18 mouse cellular contexts compared by ENCODE assay signal in the genomic region with DNA sequence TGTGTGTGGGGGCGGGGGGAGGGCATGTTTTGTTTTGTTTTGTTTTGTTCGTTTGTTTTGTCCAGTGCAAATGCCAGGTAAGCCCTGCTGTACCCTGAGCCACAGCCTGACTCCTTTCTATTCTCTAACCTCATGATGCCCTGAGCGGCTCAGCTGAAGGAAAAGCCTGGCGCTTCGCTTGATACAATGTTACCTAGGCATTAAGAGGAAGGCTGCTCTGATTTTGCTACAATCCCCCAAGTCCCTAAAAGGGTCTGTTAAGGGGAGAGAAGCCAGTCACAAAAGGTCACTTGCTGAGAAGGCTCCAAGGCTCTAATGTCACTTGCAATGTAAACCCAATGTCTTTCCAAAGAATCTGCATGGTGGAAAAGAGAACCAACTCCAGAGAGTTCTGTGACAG. TPM values are rescaled to one million over a fixed set of nuclear protein-coding genes. Genes with fewer than 3 reads are reported as not detected.
DNase-seq lines count a peak whose midpoint lies in the region; ATAC-seq and TF ChIP-seq lines count a peak whose summit lies in the region.
"Had no signal": no experiment of that assay in that cellular context is flagged by ENCODE, and none has a peak within 500 bp of the region (broad histone marks: within the 10 kb centered on the region; RNA-seq: fewer than 3 reads in every experiment).

No protein-coding gene starts in this region.

- no peaks in the 10 kb centered on the region for H3K36me3 ChIP-seq in forebrain, embryonic 10.5 days (replicated peaks)
- H3K36me3 ChIP-seq in forebrain, embryonic 15.5 days: no peaks in the 10 kb centered on the region
- no peaks in the 10 kb centered on the region for H3K36me3 ChIP-seq in midbrain, embryonic 11.5 days (ENCODE audit: control insufficient read depth, insufficient read depth, low read length)
- no peaks in the 10 kb centered on the region for H3K36me3 ChIP-seq in midbrain, embryonic 14.5 days (ENCODE audit: control insufficient read depth, insufficient read depth, low read length)
- no peaks in the 10 kb centered on the region for H3K36me3 ChIP-seq in limb, embryonic 11.5 days (ENCODE audit: control insufficient read depth, insufficient read depth, low read length)
- no peaks in the 10 kb centered on the region for H3K36me3 ChIP-seq in intestine, postnatal 0 days (ENCODE audit: control insufficient read depth, insufficient read depth)
- H3K36me3 ChIP-seq: G1E; heart, embryonic 12.5 days had no signal

- H3K4me1 ChIP-seq in forebrain, embryonic 10.5 days: peaks cover 32% of the 10 kb centered on the region
- no peaks in the 10 kb centered on the region for H3K4me1 ChIP-seq in forebrain, embryonic 15.5 days
- no peaks in the 10 kb centered on the region for H3K4me1 ChIP-seq in midbrain, embryonic 11.5 days (ENCODE audit: control insufficient read depth, insufficient read depth, low read length)
- H3K4me1 ChIP-seq in midbrain, embryonic 14.5 days (ENCODE audit: control insufficient read depth, insufficient read depth, low read length): no peaks in the 10 kb centered on the region
- peaks cover 9% of the 10 kb centered on the region; the same call in 1 of the 2 replicates for H3K4me1 ChIP-seq in limb, embryonic 11.5 days (ENCODE audit: control insufficient read depth, insufficient read depth, low read length)
- peaks cover 3% of the 10 kb centered on the region; the same call in 1 of the 2 replicates for H3K4me1 ChIP-seq in intestine, postnatal 0 days (replicated peaks; ENCODE audit: control insufficient read depth, insufficient read depth, low read length)
- H3K4me1 ChIP-seq: forebrain, embryonic 13.5 days had no signal

- TF ChIP-seq CTCF in intestine, postnatal 0 days (IDR thresholded peaks at IDR 0.05; ENCODE audit: low read depth): no peak

- no peak overlapping the region for H3K4me3 ChIP-seq in forebrain, embryonic 10.5 days
- H3K4me3 ChIP-seq in forebrain, embryonic 15.5 days: no peak overlapping the region
- H3K4me3 ChIP-seq in midbrain, embryonic 11.5 days (ENCODE audit: low read depth, low read length): no peak overlapping the region
- H3K4me3 ChIP-seq in midbrain, embryonic 14.5 days (replicated peaks; ENCODE audit: low read depth, low read length): no peak overlapping the region
- H3K4me3 ChIP-seq in limb, embryonic 11.5 days (ENCODE audit: low read depth, low read length): no peak overlapping the region
- no peak overlapping the region for H3K4me3 ChIP-seq in intestine, postnatal 0 days (ENCODE audit: low read depth, low read length)
- H3K4me3 ChIP-seq: forebrain, embryonic 13.5 days; heart, embryonic 12.5 days had no signal

- H3K9me3 ChIP-seq in forebrain, embryonic 10.5 days: no peaks in the 10 kb centered on the region
- no peaks in the 10 kb centered on the region for H3K9me3 ChIP-seq in forebrain, embryonic 15.5 days
- no peaks in the 10 kb centered on the region for H3K9me3 ChIP-seq in midbrain, embryonic 11.5 days (ENCODE audit: control insufficient read depth, low read length)
- no peaks in the 10 kb centered on the region for H3K9me3 ChIP-seq in midbrain, embryonic 14.5 days (ENCODE audit: control insufficient read depth, low read length)
- no peaks in the 10 kb centered on the region for H3K9me3 ChIP-seq in limb, embryonic 11.5 days (ENCODE audit: control insufficient read depth, low read length)
- H3K9me3 ChIP-seq in intestine, postnatal 0 days (ENCODE audit: control insufficient read depth): no peaks in the 10 kb centered on the region
- H3K9me3 ChIP-seq: forebrain, embryonic 13.5 days; G1E; heart, embryonic 12.5 days had no signal

- no peak for DNase-seq in forebrain, embryonic 10.5 days (ENCODE audit: extremely low spot score, low spot score)
- DNase-seq in midbrain, embryonic 11.5 days (ENCODE audit: low spot score, missing footprints): peak; percentile 64
- DNase-seq in midbrain, embryonic 14.5 days: no peak
- DNase-seq in limb, embryonic 11.5 days (ENCODE audit: low spot score): no peak
- DNase-seq in frontal cortex, postnatal 10 days (ENCODE audit: low spot score in 2 of 2): no peak
- DNase-seq: adrenal gland, adult 8-10 months; adrenal gland, postnatal 36 days; B cell, adult 2 months; cerebellum, adult 2 months; cerebellum, postnatal 10 days; gastrocnemius, postnatal 14 days; heart, postnatal 36 days had no signal

- H3K27ac ChIP-seq in forebrain, embryonic 10.5 days: peak overlapping the region; percentile 44; the same call in 1 of the 2 replicates
- no peak overlapping the region for H3K27ac ChIP-seq in forebrain, embryonic 15.5 days (replicated peaks)
- no peak overlapping the region for H3K27ac ChIP-seq in midbrain, embryonic 11.5 days (ENCODE audit: low read depth, low read length)
- no peak overlapping the region for H3K27ac ChIP-seq in midbrain, embryonic 14.5 days (replicated peaks; ENCODE audit: low read depth, low read length)
- H3K27ac ChIP-seq in limb, embryonic 11.5 days (replicated peaks; ENCODE audit: low read depth, low read length): 0 out of 2 replicates have a peak overlapping the region, but pooled peaks have one; percentile 18
- no peak overlapping the region for H3K27ac ChIP-seq in intestine, postnatal 0 days (ENCODE audit: low read depth, low read length)
- H3K27ac ChIP-seq: forebrain, embryonic 13.5 days had no signal

- H3K4me2 ChIP-seq in forebrain, embryonic 15.5 days (replicated peaks): no peak overlapping the region
- H3K4me2 ChIP-seq in midbrain, embryonic 11.5 days: no peak overlapping the region
- no peak overlapping the region for H3K4me2 ChIP-seq in midbrain, embryonic 14.5 days (ENCODE audit: low read length)
- no peak overlapping the region for H3K4me2 ChIP-seq in limb, embryonic 11.5 days (ENCODE audit: low read depth, severe bottlenecking)
- H3K4me2 ChIP-seq in intestine, postnatal 0 days (replicated peaks; ENCODE audit: low read depth): no peak overlapping the region
- H3K4me2 ChIP-seq: forebrain, embryonic 13.5 days; heart, embryonic 12.5 days had no signal

- WGBS in forebrain, embryonic 10.5 days: 77% methylated on average over 5 of the region's 5 CpGs
- 71% methylated on average over 5 of the region's 5 CpGs for WGBS in forebrain, embryonic 15.5 days
- 76% methylated on average over 5 of the region's 5 CpGs for WGBS in midbrain, embryonic 11.5 days
- 79% methylated on average over 5 of the region's 5 CpGs for WGBS in midbrain, embryonic 14.5 days
- 85% methylated on average over 5 of the region's 5 CpGs for WGBS in limb, embryonic 11.5 days
- WGBS in intestine, postnatal 0 days: 91% methylated on average over 5 of the region's 5 CpGs

- no peaks in the 10 kb centered on the region for H3K27me3 ChIP-seq in forebrain, embryonic 10.5 days (ENCODE audit: poor library complexity, severe bottlenecking)
- no peaks in the 10 kb centered on the region for H3K27me3 ChIP-seq in forebrain, embryonic 15.5 days
- H3K27me3 ChIP-seq in midbrain, embryonic 11.5 days (ENCODE audit: control insufficient read depth, insufficient read depth, low read length): no peaks in the 10 kb centered on the region
- no peaks in the 10 kb centered on the region for H3K27me3 ChIP-seq in midbrain, embryonic 14.5 days (ENCODE audit: control insufficient read depth, insufficient read depth, low read length)
- H3K27me3 ChIP-seq in limb, embryonic 11.5 days (ENCODE audit: control insufficient read depth, insufficient read depth, low read length): no peaks in the 10 kb centered on the region
- peaks cover 3% of the 10 kb centered on the region; the same call in 1 of the 2 replicates for H3K27me3 ChIP-seq in intestine, postnatal 0 days (replicated peaks; ENCODE audit: control insufficient read depth, insufficient read depth, low read length)
- H3K27me3 ChIP-seq: forebrain, embryonic 13.5 days; heart, embryonic 12.5 days had no signal

- no peak overlapping the region for H3K9ac ChIP-seq in forebrain, embryonic 15.5 days (replicated peaks)
- no peak overlapping the region for H3K9ac ChIP-seq in midbrain, embryonic 11.5 days (ENCODE audit: low read length)
- H3K9ac ChIP-seq in midbrain, embryonic 14.5 days (replicated peaks; ENCODE audit: low read length): no peak overlapping the region
- no peak overlapping the region for H3K9ac ChIP-seq in limb, embryonic 11.5 days (ENCODE audit: low read length)
- no peak overlapping the region for H3K9ac ChIP-seq in intestine, postnatal 0 days (ENCODE audit: low read depth, low read length)
- H3K9ac ChIP-seq: forebrain, embryonic 13.5 days; heart, embryonic 12.5 days had no signal

- ATAC-seq in forebrain, embryonic 15.5 days (replicated peaks): no peak
- no peak for ATAC-seq in midbrain, embryonic 11.5 days (ENCODE audit: low FRiP score)
- ATAC-seq in midbrain, embryonic 14.5 days (ENCODE audit: low FRiP score, low TSS enrichment): no peak
- no peak for ATAC-seq in limb, embryonic 11.5 days (ENCODE audit: insufficient number of reproducible peaks, low FRiP score, low TSS enrichment, low read depth)
- ATAC-seq in intestine, postnatal 0 days: no peak
- ATAC-seq: CD4-positive, CD25-positive, alpha-beta regulatory T cell, adult 4 months; forebrain, embryonic 13.5 days had no signal

RNA-seq across cellular contexts. Expression of a gene that starts 14.3 kb away (rescaled TPM):
- 5.1 and 7.3 TPM in 2 replicates for polyA plus RNA-seq in forebrain, embryonic 10.5 days (2016; fragmentation: Nextera tagmentation; extraction: Ambion mirVana)
- 2.2 and 2.7 TPM in 2 replicates for polyA plus RNA-seq in forebrain, embryonic 15.5 days (2015; fragmentation: Nextera tagmentation; extraction: Ambion mirVana)
- polyA plus RNA-seq in midbrain, embryonic 11.5 days (2014; fragmentation: Nextera tagmentation; extraction: Ambion mirVana): 4.7 and 6.1 TPM in 2 replicates
- 3.2 and 4.2 TPM in 2 replicates for polyA plus RNA-seq in midbrain, embryonic 14.5 days (2014; fragmentation: Nextera tagmentation; extraction: Ambion mirVana)
- polyA plus RNA-seq in limb, embryonic 11.5 days (2014; fragmentation: Nextera tagmentation; extraction: Ambion mirVana): 7.9 and 10.3 TPM in 2 replicates
- polyA plus RNA-seq in intestine, postnatal 0 days (2015; fragmentation: Nextera tagmentation; extraction: Ambion mirVana): 2.8 and 3.6 TPM in 2 replicates
- polyA plus RNA-seq: CD4-positive, CD25-positive, alpha-beta regulatory T cell, adult 4 months; G1E had no signal

RNA-seq across cellular contexts. Expression of a gene that starts 37.4 kb away (rescaled TPM):
- polyA plus RNA-seq in forebrain, embryonic 10.5 days (2016; fragmentation: Nextera tagmentation; extraction: Ambion mirVana): 23.6 and 24.2 TPM in 2 replicates
- 23.6 and 23.7 TPM in 2 replicates for polyA plus RNA-seq in forebrain, embryonic 15.5 days (2015; fragmentation: Nextera tagmentation; extraction: Ambion mirVana)
- polyA plus RNA-seq in midbrain, embryonic 11.5 days (2014; fragmentation: Nextera tagmentation; extraction: Ambion mirVana): 19.3 and 21.1 TPM in 2 replicates
- 19.3 and 19.4 TPM in 2 replicates for polyA plus RNA-seq in midbrain, embryonic 14.5 days (2014; fragmentation: Nextera tagmentation; extraction: Ambion mirVana)
- polyA plus RNA-seq in limb, embryonic 11.5 days (2014; fragmentation: Nextera tagmentation; extraction: Ambion mirVana): 26.3 and 28.1 TPM in 2 replicates
- polyA plus RNA-seq in intestine, postnatal 0 days (2015; fragmentation: Nextera tagmentation; extraction: Ambion mirVana): 13.3 and 14.6 TPM in 2 replicates

RNA-seq across cellular contexts. Expression of a gene that starts 52.4 kb away (rescaled TPM):
- 84.9 and 89.6 TPM in 2 replicates for polyA plus RNA-seq in forebrain, embryonic 10.5 days (2016; fragmentation: Nextera tagmentation; extraction: Ambion mirVana)
- polyA plus RNA-seq in forebrain, embryonic 15.5 days (2015; fragmentation: Nextera tagmentation; extraction: Ambion mirVana): 102 and 103 TPM in 2 replicates
- polyA plus RNA-seq in midbrain, embryonic 11.5 days (2014; fragmentation: Nextera tagmentation; extraction: Ambion mirVana): 76.9 and 84.5 TPM in 2 replicates
- polyA plus RNA-seq in midbrain, embryonic 14.5 days (2014; fragmentation: Nextera tagmentation; extraction: Ambion mirVana): 81.2 and 89.5 TPM in 2 replicates
- 77.7 and 83.5 TPM in 2 replicates for polyA plus RNA-seq in limb, embryonic 11.5 days (2014; fragmentation: Nextera tagmentation; extraction: Ambion mirVana)
- polyA plus RNA-seq in intestine, postnatal 0 days (2015; fragmentation: Nextera tagmentation; extraction: Ambion mirVana): 90.3 and 95.4 TPM in 2 replicates

Comparison
In these comparisons a context has a peak if more than half of its experiments do, and no peak if none do; other contexts are left out.
1. H3K27ac ChIP-seq: peak in forebrain, embryonic 10.5 days (single experiment) and limb, embryonic 11.5 days (single experiment); none in forebrain, embryonic 15.5 days (single experiment), midbrain, embryonic 11.5 days (single experiment), midbrain, embryonic 14.5 days (single experiment) and intestine, postnatal 0 days (single experiment).